Mouse (Mus musculus): ENCODE data around the gene Anp32a. TPM values are rescaled to one million over a fixed set of nuclear protein-coding genes. Genes with fewer than 3 reads are reported as not detected.

Anp32a gene
- total and polyA plus RNA-seq, 3 experiments: 182 to 516 (median 362) TPM

- H3K27ac ChIP-seq (ENCODE audit: control insufficient read depth, low read depth, low read length): no peak overlapping the region
- peaks cover 0 to 2% of the 10 kb centered on the region in 2 experiments; a peak in 2 of 4 replicates for H3K27me3 ChIP-seq (ENCODE audit: control insufficient read depth in 1 of 2, insufficient read depth in 2 of 2, low read length in 2 of 2)
- no peak overlapping the region for H3K4me3 ChIP-seq (ENCODE audit: control insufficient read depth in 1 of 2, insufficient read depth in 1 of 2, low read depth in 2 of 2, low read length in 2 of 2)
- H3K36me3 ChIP-seq (ENCODE audit: control insufficient read depth in 1 of 2, insufficient read depth in 2 of 2, low read length in 2 of 2): peaks cover 0 to 2% of the 10 kb centered on the region in 2 experiments; a peak in 2 of 4 replicates
- no peak overlapping the region for H3K9ac ChIP-seq (ENCODE audit: control insufficient read depth, low read depth, low read length, poor library complexity, severe bottlenecking)
- no peaks in the 10 kb centered on the region for H3K4me1 ChIP-seq (ENCODE audit: control insufficient read depth in 1 of 2, insufficient read depth in 2 of 2, low read length in 2 of 2)
- TF ChIP-seq TAL1 (IDR thresholded peaks at IDR 0.05; ENCODE audit: low read length) (no peak), GATA1 (IDR thresholded peaks at IDR 0.05; ENCODE audit: low read depth, low read length) (0 out of 2 replicates have a peak, but pooled peaks have one; percentile 20), ZC3H11A (IDR thresholded peaks at IDR 0.05; ENCODE audit: low read depth, low read length) (no peak), ZNF384 (IDR thresholded peaks at IDR 0.05; ENCODE audit: low read depth, low read length) (no peak; the same call in 1 of the 2 replicates), JUND (IDR thresholded peaks at IDR 0.05; ENCODE audit: low read depth, low read length) (no peak), ETS1 (IDR thresholded peaks at IDR 0.05; ENCODE audit: low read depth, low read length) (no peak)
- DNase-seq (ENCODE audit: low read depth, low spot score): no peak
- no peaks in the 10 kb centered on the region for H3K79me2 ChIP-seq (ENCODE audit: control insufficient read depth, insufficient read depth, low read length, poor library complexity)
- H3K9me3 ChIP-seq (replicated peaks; ENCODE audit: insufficient read depth, low read length): no peaks in the 10 kb centered on the region
These were observed 17.3 kb upstream of the Anp32a start for GRCm38 (mm10) chr9:62323816-62324215.

- Histone ChIP-seq H3K9ac (ENCODE audit: control insufficient read depth, low read depth, low read length, poor library complexity, severe bottlenecking) (no peak overlapping the region), H3K79me2 (ENCODE audit: control insufficient read depth, insufficient read depth, low read length, poor library complexity) (no peaks in the 10 kb centered on the region), H3K4me1 (ENCODE audit: control insufficient read depth in 1 of 2, insufficient read depth in 2 of 2, low read length in 2 of 2) (no peaks in the 10 kb centered on the region), H3K36me3 (ENCODE audit: control insufficient read depth in 1 of 2, insufficient read depth in 2 of 2, low read length in 2 of 2) (peaks cover 0 to 2% of the 10 kb centered on the region in 2 experiments; a peak in 2 of 4 replicates), H3K9me3 (replicated peaks; ENCODE audit: insufficient read depth, low read length) (no peaks in the 10 kb centered on the region), H3K27me3 (ENCODE audit: control insufficient read depth in 1 of 2, insufficient read depth in 2 of 2, low read length in 2 of 2) (peaks cover 0 to 1% of the 10 kb centered on the region in 2 experiments; a peak in 2 of 4 replicates), H3K27ac (ENCODE audit: control insufficient read depth, low read depth, low read length) (no peak overlapping the region), H3K4me3 (ENCODE audit: control insufficient read depth in 1 of 2, insufficient read depth in 1 of 2, low read depth in 2 of 2, low read length in 2 of 2) (no peak overlapping the region)
- DNase-seq (ENCODE audit: low read depth, low spot score): no peak
- no peak for TF ChIP-seq GABPA (IDR thresholded peaks at IDR 0.05; ENCODE audit: low read depth, low read length)
- peak; percentile 13 to 26 (median 16); a peak in 1 of 6 replicates for TF ChIP-seq CTCF (IDR thresholded peaks at IDR 0.05 in 2 of 3, conservative IDR thresholded peaks at IDR 0.05 in 1 of 3; ENCODE audit: control insufficient read depth in 1 of 3, insufficient read depth in 1 of 3, low read depth in 2 of 3, low read length in 3 of 3, poor library complexity in 1 of 3, severe bottlenecking in 1 of 3)
- no peak for TF ChIP-seq EP300 (IDR thresholded peaks at IDR 0.05; ENCODE audit: low read depth in 1 of 2, low read length in 2 of 2)
These were observed 15.1 kb upstream of the Anp32a start for GRCm38 (mm10) chr9:62325965-62326364.

GRCm38 (mm10) chr9:62334298-62334825 lies 6.7 kb upstream of the Anp32a start:
- DNase-seq (ENCODE audit: low read depth, low spot score): no peak
- Histone ChIP-seq H3K4me1 (ENCODE audit: control insufficient read depth in 1 of 2, insufficient read depth in 2 of 2, low read length in 2 of 2) (peaks cover 0 to under 1% of the 10 kb centered on the region in 2 experiments; a peak in 1 of 4 replicates), H3K27me3 (ENCODE audit: control insufficient read depth in 1 of 2, insufficient read depth in 2 of 2, low read length in 2 of 2) (no peaks in the 10 kb centered on the region), H3K9me3 (replicated peaks; ENCODE audit: insufficient read depth, low read length) (no peaks in the 10 kb centered on the region), H3K36me3 (ENCODE audit: control insufficient read depth in 1 of 2, insufficient read depth in 2 of 2, low read length in 2 of 2) (peaks cover 0 to 2% of the 10 kb centered on the region in 2 experiments; a peak in 1 of 4 replicates), H3K4me3 (ENCODE audit: control insufficient read depth in 1 of 2, insufficient read depth in 1 of 2, low read depth in 2 of 2, low read length in 2 of 2) (no peak overlapping the region), H3K27ac (ENCODE audit: control insufficient read depth, low read depth, low read length) (no peak overlapping the region), H3K79me2 (ENCODE audit: control insufficient read depth, insufficient read depth, low read length, poor library complexity) (no peaks in the 10 kb centered on the region), H3K9ac (ENCODE audit: control insufficient read depth, low read depth, low read length, poor library complexity, severe bottlenecking) (no peak overlapping the region)
- TF ChIP-seq UBTF (IDR thresholded peaks at IDR 0.05; ENCODE audit: borderline replicate concordance, insufficient read depth, low read depth, low read length) (no peak), NRF1 (IDR thresholded peaks at IDR 0.05; ENCODE audit: insufficient read depth, low read depth, low read length, poor library complexity, severe bottlenecking) (no peak), MAFK (IDR thresholded peaks at IDR 0.05; ENCODE audit: borderline replicate concordance, low read depth, low read length) (no peak), POLR2A (IDR thresholded peaks at IDR 0.05; ENCODE audit: control insufficient read depth in 1 of 2, insufficient read depth in 1 of 2, low read depth in 1 of 2, low read length in 2 of 2, poor library complexity in 1 of 2) (no peak), GATA1 (IDR thresholded peaks at IDR 0.05; ENCODE audit: low read depth, low read length) (no peak), MAX (IDR thresholded peaks at IDR 0.05; ENCODE audit: low read length) (no peak), TCF12 (IDR thresholded peaks at IDR 0.05; ENCODE audit: low read depth, low read length) (no peak), SMC3 (IDR thresholded peaks at IDR 0.05; ENCODE audit: low read depth, low read length) (no peak), GABPA (IDR thresholded peaks at IDR 0.05; ENCODE audit: low read depth, low read length) (no peak), SIN3A (IDR thresholded peaks at IDR 0.05; ENCODE audit: low read length) (no peak), ZKSCAN1 (IDR thresholded peaks at IDR 0.05; ENCODE audit: low read depth, low read length) (no peak), TBP (IDR thresholded peaks at IDR 0.05; ENCODE audit: low read depth, low read length) (no peak), ZC3H11A (IDR thresholded peaks at IDR 0.05; ENCODE audit: low read depth, low read length) (no peak), ETS1 (IDR thresholded peaks at IDR 0.05; ENCODE audit: low read depth, low read length) (no peak), TAL1 (IDR thresholded peaks at IDR 0.05; ENCODE audit: low read length) (no peak)

Data from MEL (cell line).